Mouse (Mus musculus) liver, embryonic 15.5 days (tissue): Measurements from ENCODE around the gene Rab3gap2. TPM values are rescaled to one million over a fixed set of nuclear protein-coding genes. Genes with fewer than 3 reads are reported as not detected.
A peak's percentile ranks its signal among the peaks of the same experiment; 100 is the strongest.
"Not testable (repeated sequence)": the region's sequence is repeated elsewhere in the genome, so short reads cannot be mapped to it uniquely, and the experiment has no call there.

ENCODE experiments used
- ATAC-seq: fragments of 200-750 bp; cut with Nextera tagmentation; 2 replicates; pipeline ENCODE4 v1.8.0; 2017; ENCODE audit warnings: moderate number of reproducible peaks, mild to moderate bottlenecking, moderate library complexity; ENCODE audit not compliant: insufficient read depth
- H3K27ac ChIP-seq: fragments of 300-500 bp; sonication (generic); replicated peaks from 2 replicates; pipeline ENCODE4 v1.5.1; 2015; ENCODE audit warnings: mild to moderate bottlenecking, inconsistent platforms
- H3K27me3 ChIP-seq: fragments of 300-500 bp; sonication (generic); 2 replicates; pipeline ENCODE4 v1.6.1; 2015; ENCODE audit warnings: mild to moderate bottlenecking, inconsistent platforms
- H3K36me3 ChIP-seq: fragments of 300-500 bp; sonication (generic); replicated peaks from 2 replicates; pipeline ENCODE4 v1.6.1; 2015; ENCODE audit warnings: moderate library complexity, mild to moderate bottlenecking, inconsistent platforms
- H3K4me1 ChIP-seq: fragments of 300-500 bp; sonication (generic); replicated peaks from 2 replicates; pipeline ENCODE4 v1.6.1; 2015; ENCODE audit warnings: inconsistent platforms
- H3K4me2 ChIP-seq: fragments of 300-500 bp; sonication (generic); 2 replicates; pipeline ENCODE4 v1.6.1; 2015; ENCODE audit warnings: moderate library complexity, mild to moderate bottlenecking, inconsistent platforms
- H3K4me3 ChIP-seq: fragments of 300-500 bp; sonication (generic); replicated peaks from 2 replicates; pipeline ENCODE4 v1.5.1; 2015; ENCODE audit warnings: mild to moderate bottlenecking, inconsistent platforms
- H3K9ac ChIP-seq: fragments of 300-500 bp; sonication (generic); 2 replicates; pipeline ENCODE4 v1.6.1; 2015; ENCODE audit warnings: moderate library complexity, mild to moderate bottlenecking, inconsistent platforms
- H3K9me3 ChIP-seq: fragments of 300-500 bp; sonication (generic); replicated peaks from 2 replicates; pipeline ENCODE4 v1.6.1; 2016; ENCODE audit warnings: inconsistent platforms
- WGBS: fragments of 180-500 bp; shearing (Covaris S2); methylation state at CpG from one replicate; pipeline ENCODE4 v1.1.7; 2015; ENCODE audit warnings: mixed read lengths; ENCODE audit not compliant: insufficient replicate concordance; 5-methylcytosine and 5-hydroxymethylcytosine counted together
- polyA plus RNA-seq: library from polyadenylated mRNA; unstranded; fragments of >200 nt; fragmentation: Nextera tagmentation; extraction: Ambion mirVana; gene quantifications from 2 replicates; pipeline ENCODE4 v1.2.1, GENCODE M21; 2015

The Rab3gap2 gene
- polyA plus RNA-seq, 1 experiment from 2014 or later = 11.6 TPM

DNA sequence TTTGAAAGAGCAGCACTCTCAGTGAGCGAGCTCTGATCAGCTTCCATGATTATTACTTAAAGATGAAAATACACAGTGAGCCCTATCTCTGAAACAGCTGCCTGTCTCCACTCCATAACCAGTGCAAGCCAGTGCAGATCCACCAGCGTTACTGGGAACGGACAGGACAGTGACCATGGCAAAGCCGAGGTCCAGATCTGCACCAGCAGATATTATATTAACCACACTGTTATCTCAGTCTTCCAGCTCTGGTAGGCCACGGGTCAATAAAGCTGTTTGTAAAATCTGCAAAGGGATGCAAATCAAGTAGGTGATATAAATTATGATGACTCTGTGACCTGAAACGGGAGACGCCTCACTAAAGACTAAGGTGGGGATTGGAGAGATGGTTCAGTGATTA, 103.7 kb downstream of the Rab3gap2 start:
- H3K27me3 ChIP-seq = no peaks in the 10 kb centered on the region
- no peaks in the 10 kb centered on the region for H3K9me3 ChIP-seq
- no peaks in the 10 kb centered on the region for H3K4me1 ChIP-seq
- H3K4me2 ChIP-seq = no peak overlapping the region
- no peak for ATAC-seq
- no peak overlapping the region for H3K9ac ChIP-seq
- H3K36me3 ChIP-seq = peaks cover 37% of the 10 kb centered on the region
- no peak overlapping the region for H3K4me3 ChIP-seq
- H3K27ac ChIP-seq = no peak overlapping the region
- 62% methylated on average over 7 of the region's 7 CpGs for WGBS

DNA sequence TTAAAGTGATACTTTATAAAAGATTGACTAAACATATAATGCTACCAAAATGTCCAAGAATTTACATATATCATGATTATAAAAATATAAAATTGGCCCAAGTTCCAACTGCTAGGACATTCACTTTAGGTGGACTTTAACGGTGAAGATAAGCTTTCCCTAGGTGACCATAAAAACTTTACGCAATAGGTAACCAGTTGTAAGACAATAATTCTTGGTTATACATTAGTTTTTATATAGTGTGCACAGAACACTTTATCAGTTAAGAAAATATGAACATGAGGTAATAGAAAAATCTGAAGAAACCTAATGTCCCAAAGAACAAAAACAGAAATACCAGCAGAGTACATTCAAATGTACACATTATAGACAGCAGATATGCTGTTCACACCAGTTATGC, 104.4 kb downstream of the Rab3gap2 start:
- no peak overlapping the region for H3K4me3 ChIP-seq
- H3K9me3 ChIP-seq = no peaks in the 10 kb centered on the region
- peaks cover 35% of the 10 kb centered on the region for H3K36me3 ChIP-seq
- H3K4me2 ChIP-seq = no peak overlapping the region
- no peak overlapping the region for H3K27ac ChIP-seq
- 91% methylated on average over 2 of the region's 2 CpGs for WGBS
- no peaks in the 10 kb centered on the region for H3K4me1 ChIP-seq
- no peak overlapping the region for H3K9ac ChIP-seq
- no peaks in the 10 kb centered on the region for H3K27me3 ChIP-seq
- no peak for ATAC-seq

DNA sequence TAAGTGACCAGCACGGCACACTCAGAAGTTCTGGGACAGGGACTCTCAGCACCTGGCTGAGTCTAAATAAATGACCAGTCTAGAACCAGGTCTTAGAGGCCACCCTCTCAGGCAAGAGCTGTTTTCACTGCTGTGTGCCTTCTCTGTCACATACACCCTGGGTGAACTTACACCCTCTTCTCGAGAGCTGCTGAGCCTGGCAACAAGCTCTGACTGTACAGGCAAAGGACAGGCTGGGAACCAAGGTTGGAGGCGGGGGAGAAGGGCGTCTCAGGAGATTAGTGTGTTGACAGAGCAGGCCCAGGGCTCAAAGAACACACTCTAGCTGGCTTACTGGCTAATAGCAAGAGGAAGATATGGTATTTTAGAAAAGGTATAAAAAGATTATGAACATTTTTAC, 105.0 kb downstream of the Rab3gap2 start:
- H3K36me3 ChIP-seq = peaks cover 41% of the 10 kb centered on the region
- H3K4me3 ChIP-seq = no peak overlapping the region
- H3K4me2 ChIP-seq = no peak overlapping the region
- no peak overlapping the region for H3K27ac ChIP-seq
- no peaks in the 10 kb centered on the region for H3K27me3 ChIP-seq
- ATAC-seq = no peak
- no peak overlapping the region for H3K9ac ChIP-seq
- H3K9me3 ChIP-seq = no peaks in the 10 kb centered on the region
- 77% methylated on average over 4 of the region's 4 CpGs for WGBS
- no peaks in the 10 kb centered on the region for H3K4me1 ChIP-seq

DNA sequence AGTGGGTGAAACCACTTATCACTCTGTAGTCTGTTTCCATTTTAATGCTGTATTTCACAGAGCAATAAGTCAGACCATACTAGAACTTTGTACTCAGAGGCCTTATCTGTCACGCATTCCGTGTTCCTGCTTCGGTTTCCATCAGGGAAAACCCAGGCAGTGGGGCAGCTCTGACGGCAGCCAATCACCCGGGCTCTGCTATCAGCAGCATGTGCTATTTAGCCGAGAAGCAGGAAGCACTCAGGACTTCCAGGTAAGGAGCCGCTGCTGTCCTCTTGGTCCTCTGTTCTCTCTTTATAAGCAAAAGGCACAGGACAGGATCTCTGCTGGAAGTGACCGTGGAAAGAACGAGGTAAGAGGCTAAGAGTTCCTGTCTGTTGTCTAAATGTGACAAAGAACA, 108.0 kb downstream of the Rab3gap2 start:
- 84% methylated on average over 9 of the region's 9 CpGs for WGBS
- no peak overlapping the region for H3K27ac ChIP-seq

DNA sequence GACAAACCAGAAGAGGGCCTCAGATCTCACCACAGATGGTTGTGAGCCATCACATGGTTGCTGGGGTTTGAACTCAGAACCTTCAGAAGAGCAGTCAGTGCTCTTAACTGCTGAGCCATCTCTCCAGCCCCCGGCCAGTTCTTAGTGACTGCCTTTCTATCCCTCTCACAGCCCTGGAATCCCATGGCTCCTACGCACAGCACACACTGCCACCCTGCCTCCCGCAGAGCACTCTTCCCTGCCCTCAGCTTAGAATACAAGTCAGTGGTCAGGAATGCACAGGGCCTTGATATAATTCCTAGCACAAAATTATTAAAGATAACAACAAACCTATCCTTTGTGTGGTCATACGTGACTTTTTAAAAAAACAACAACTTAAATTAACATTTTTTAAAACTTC, 110.6 kb downstream of the Rab3gap2 start:
- no peak for ATAC-seq
- Histone ChIP-seq H3K27ac (no peak overlapping the region), H3K4me1 (no peaks in the 10 kb centered on the region), H3K27me3 (no peaks in the 10 kb centered on the region), H3K36me3 (peaks cover 54% of the 10 kb centered on the region), H3K4me3 (no peak overlapping the region), H3K4me2 (no peak overlapping the region), H3K9ac (no peak overlapping the region), H3K9me3 (no peaks in the 10 kb centered on the region)
- 81% methylated on average over 4 of the region's 4 CpGs for WGBS

More for the DNA sequence above, 108.0 kb downstream of the Rab3gap2 start:
- Histone ChIP-seq H3K9ac (no peak overlapping the region), H3K4me2 (no peak overlapping the region), H3K4me1 (no peaks in the 10 kb centered on the region), H3K27me3 (no peaks in the 10 kb centered on the region), H3K36me3 (peaks cover 54% of the 10 kb centered on the region), H3K9me3 (no peaks in the 10 kb centered on the region), H3K4me3 (no peak overlapping the region)
- no peak for ATAC-seq

DNA sequence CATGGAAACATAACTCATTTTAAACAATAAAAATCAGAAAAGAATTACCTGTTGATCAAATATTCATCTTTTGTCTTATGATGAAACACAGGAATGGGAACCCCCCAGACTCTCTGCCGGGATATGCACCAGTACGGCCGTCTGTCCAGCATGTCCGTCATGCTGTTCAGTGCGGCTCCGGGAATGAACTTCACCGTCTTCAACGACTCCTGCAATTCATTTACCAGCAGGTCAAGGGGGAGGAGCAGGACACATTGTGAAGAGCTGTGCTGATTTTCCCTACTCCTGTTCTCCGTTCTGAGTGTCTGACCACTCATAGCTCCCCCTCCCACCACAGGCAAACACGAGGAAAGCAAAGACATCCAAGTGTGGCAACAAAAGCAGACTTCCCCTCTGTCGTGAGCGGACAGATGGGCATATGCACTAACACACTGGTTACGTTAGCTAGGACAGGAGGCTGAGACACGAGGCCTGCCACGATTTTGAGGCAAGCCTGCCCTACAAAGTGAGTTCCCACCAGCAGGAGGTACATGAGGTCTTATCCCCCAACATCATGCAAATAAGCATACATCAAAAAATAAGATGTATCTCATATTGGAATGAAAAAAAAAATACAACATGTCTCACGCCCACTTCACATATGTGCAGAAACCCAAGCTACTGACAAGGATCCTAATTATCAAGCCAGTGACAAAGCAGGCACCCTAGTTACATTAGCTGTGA, 112.1 kb downstream of the Rab3gap2 start:
- H3K4me1 ChIP-seq = no peaks in the 10 kb centered on the region
- peaks cover 63% of the 10 kb centered on the region for H3K36me3 ChIP-seq
- WGBS = 81% methylated on average over 16 of the region's 16 CpGs

DNA sequence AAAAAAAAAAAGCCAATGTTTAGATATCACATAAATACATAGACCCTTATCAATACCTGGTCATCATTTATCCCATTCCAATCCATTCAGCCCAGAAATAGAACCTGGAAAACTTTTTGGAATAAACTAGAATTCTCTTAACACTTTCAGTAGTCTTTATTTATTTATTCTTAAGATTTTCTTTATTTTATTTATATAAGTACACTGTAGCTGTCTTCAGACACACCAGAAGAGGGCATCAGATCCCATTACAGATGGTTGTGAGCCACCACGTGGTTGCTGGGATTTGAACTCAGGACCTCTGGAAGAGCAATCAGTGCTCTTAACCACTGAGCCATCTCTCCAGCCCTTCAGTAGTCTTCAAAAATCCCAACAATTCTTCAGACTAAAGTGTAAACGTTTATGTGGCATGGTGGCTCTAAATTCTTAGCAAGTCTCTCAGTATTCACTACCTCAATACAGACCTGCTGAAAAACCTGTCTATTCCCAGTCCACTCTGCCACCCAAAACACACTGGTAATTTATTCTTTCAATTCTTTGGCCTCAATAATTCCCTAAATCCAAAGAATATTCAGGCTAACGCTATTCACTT, 123.9 kb downstream of the Rab3gap2 start:
- ATAC-seq, H3K27me3 ChIP-seq, H3K9me3 ChIP-seq, H3K9ac ChIP-seq, H3K27ac ChIP-seq: not testable (repeated sequence)
- peaks cover 41% of the 10 kb centered on the region for H3K36me3 ChIP-seq
- H3K4me2 ChIP-seq = peak overlapping the region; percentile 77
- 38% methylated on average over 3 of the region's 3 CpGs for WGBS
- peak overlapping the region; percentile 75 for H3K4me3 ChIP-seq
- H3K4me1 ChIP-seq = peaks cover 31% of the 10 kb centered on the region

More for the DNA sequence above, 112.1 kb downstream of the Rab3gap2 start:
- H3K27me3 ChIP-seq = no peaks in the 10 kb centered on the region
- H3K9ac ChIP-seq = no peak overlapping the region
- no peak for ATAC-seq
- no peak overlapping the region for H3K4me2 ChIP-seq
- H3K9me3 ChIP-seq = no peaks in the 10 kb centered on the region
- H3K27ac ChIP-seq = no peak overlapping the region
- H3K4me3 ChIP-seq = no peak overlapping the region

DNA sequence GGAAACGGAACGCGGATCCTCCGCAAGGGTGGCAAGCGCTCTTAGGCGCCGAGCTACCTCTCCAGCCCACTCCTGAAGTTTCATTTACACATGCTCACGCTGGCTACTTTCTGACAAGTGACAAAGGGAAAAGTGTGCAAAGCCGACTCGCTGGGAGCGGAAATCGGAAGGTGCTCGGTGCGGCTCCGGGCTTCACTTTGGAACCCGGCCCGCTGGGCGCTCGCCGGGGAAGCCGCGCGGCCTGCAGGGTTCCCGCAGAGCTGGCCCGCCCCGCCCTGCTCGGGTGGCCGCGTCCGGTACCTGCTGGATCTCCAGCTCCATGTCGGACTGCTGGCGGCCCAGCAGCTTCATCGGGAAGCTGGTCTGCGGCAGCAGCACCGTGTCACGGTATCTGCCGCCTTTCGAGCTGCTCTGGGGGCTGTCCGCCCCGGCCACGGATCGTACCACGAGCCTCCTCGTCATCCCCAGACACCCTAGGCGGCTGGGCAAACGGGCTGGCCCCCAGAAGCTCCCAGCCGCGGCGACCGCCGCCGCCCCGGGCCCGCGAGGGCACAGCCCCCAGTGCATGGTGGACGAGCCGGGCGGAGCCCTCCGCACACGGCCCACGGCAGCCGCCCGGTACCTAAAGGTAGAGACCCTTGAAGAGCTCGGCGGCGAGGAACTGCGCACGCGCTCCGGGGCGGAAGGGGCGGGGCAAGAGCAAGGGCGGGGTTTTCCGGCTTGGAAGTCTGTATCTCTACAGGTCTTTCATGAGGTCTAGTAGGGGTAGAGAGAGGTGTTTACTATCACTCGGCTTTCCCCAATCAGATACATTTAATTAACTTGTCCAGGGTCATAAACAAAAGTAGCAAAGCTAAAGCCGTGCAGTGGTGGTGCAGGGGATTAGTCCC, 125.0 kb downstream of the Rab3gap2 start, which contains the start of gene Iars2:
Gene Iars2, minus strand, starts transcription at position 676 of the 890 bp plus-strand sequence.
- under 1% methylated on average over 76 of the region's 76 CpGs for WGBS

DNA sequence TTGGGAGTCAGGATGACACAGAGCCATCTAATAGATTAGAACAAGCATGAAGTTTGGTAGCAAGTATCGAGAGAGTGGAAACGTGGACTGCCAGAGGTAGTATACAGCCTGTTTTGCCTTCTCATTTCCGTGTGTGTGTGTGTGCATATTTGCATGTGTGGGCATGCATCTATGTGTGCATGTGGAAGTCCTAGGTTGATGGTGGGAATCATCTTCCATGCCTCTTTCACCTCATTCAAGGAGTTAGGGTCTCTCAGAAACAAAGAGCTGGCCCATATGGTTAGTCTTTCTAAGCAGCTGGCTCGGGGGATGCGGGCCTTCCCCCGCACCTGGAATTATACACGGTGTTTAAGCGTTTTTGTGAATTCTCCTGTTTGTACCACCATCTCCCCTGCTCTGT, 125.9 kb downstream of the Rab3gap2 start:
- Histone ChIP-seq H3K27ac (peak overlapping the region; percentile 89), H3K4me2 (peak overlapping the region; percentile 77; the same call in 1 of the 2 replicates), H3K27me3 (no peaks in the 10 kb centered on the region), H3K9ac (no peak overlapping the region), H3K9me3 (no peaks in the 10 kb centered on the region), H3K36me3 (peaks cover 22% of the 10 kb centered on the region), H3K4me1 (peaks cover 42% of the 10 kb centered on the region), H3K4me3 (peak overlapping the region; percentile 75)
- WGBS = 82% methylated on average over 8 of the region's 8 CpGs
- ATAC-seq = no peak

More for the DNA sequence above, 125.0 kb downstream of the Rab3gap2 start, which contains the start of gene Iars2:
- Histone ChIP-seq H3K4me3 (peak within 1 kb of the TSS; percentile 75), H3K27ac (peak within 1 kb of the TSS; percentile 89), H3K9ac (peak within 1 kb of the TSS; percentile 86), H3K27me3 (no peaks in the 10 kb centered on the region), H3K4me2 (peak within 1 kb of the TSS; percentile 77), H3K36me3 (peaks cover 30% of the 10 kb centered on the region), H3K4me1 (peaks cover 42% of the 10 kb centered on the region), H3K9me3 (no peaks in the 10 kb centered on the region)
- peak; percentile 89 for ATAC-seq

DNA sequence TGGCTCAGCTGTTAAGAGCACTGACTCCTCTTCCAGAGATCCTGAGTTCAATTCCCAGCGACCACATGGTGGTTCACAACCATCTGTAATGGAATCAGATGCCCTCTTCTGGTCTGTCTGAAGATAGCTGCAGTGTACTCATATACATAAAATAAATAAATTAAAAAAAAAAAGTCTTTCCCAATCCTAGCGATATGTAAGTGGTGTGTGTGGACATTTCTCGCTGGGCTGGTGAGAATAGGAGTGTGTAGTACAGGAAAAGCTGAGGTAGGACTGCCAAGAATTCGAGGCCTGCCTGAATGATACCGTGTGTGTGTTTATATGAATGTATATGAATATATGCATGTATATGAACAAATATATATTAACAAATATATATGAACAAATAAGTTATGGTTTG, 127.4 kb downstream of the Rab3gap2 start:
- H3K4me3 ChIP-seq = no peak overlapping the region
- H3K4me2 ChIP-seq = peak overlapping the region; percentile 89
- no peak overlapping the region for H3K9ac ChIP-seq
- H3K27me3 ChIP-seq = no peaks in the 10 kb centered on the region
- H3K27ac ChIP-seq = no peak overlapping the region
- H3K4me1 ChIP-seq = peaks cover 43% of the 10 kb centered on the region
- no peaks in the 10 kb centered on the region for H3K9me3 ChIP-seq
- no peak for ATAC-seq
- peaks cover 9% of the 10 kb centered on the region for H3K36me3 ChIP-seq
- WGBS = 35% methylated on average over 5 of the region's 5 CpGs

DNA sequence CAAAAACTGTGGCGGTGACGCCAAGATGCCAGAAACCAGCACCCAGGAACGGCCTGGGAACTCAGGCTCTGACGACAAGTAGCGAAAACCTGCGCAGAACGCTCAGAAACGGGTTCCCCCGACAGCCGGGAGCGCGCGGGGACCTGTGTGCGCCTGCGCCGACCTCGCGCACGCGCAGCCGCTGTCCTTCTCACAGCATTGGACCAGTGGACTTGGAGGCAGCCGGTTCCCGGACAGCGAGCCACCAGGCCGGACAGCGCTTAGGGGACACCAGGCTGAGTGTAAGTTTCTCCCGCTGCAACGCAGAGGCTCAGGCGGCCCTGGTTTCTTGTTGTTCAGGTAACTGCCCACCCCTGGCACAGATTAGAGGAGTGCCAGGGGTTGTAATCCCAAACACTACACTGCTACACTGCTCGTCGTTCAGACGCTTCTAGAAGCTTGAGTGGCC, 128.1 kb downstream of the Rab3gap2 start, which contains the start of gene Bpnt1:
Gene Bpnt1, plus strand, starts transcription at position 167 of the 448 bp plus-strand sequence.
- ATAC-seq = peak; percentile 60
- Histone ChIP-seq H3K9ac (peak within 1 kb of the TSS; percentile 60), H3K36me3 (peaks cover 3% of the 10 kb centered on the region; the same call in 1 of the 2 replicates), H3K27me3 (no peaks in the 10 kb centered on the region), H3K9me3 (no peaks in the 10 kb centered on the region), H3K4me2 (peak within 1 kb of the TSS; percentile 89), H3K27ac (peak within 1 kb of the TSS; percentile 86), H3K4me3 (peak within 1 kb of the TSS; percentile 64), H3K4me1 (peaks cover 46% of the 10 kb centered on the region)
- under 1% methylated on average over 32 of the region's 32 CpGs for WGBS
